Mouse (Mus musculus) heart, embryonic 11.5 days (tissue): ENCODE data around the gene Fam178b. TPM values are rescaled to one million over a fixed set of nuclear protein-coding genes. Genes with fewer than 3 reads are reported as not detected.

Experiments
- ATAC-seq: fragments of 200-750 bp; cut with Nextera tagmentation; replicated peaks from 2 replicates; pipeline ENCODE4 v1.8.0; 2017; ENCODE audit warnings: moderate library complexity; ENCODE audit not compliant: insufficient number of reproducible peaks, low FRiP score, low TSS enrichment
- H3K27ac ChIP-seq: fragments of 300-500 bp; sonication (generic); 2 replicates; pipeline ENCODE4 v1.5.1; 2014; ENCODE audit warnings: mild to moderate bottlenecking, low read depth, low read length
- H3K27me3 ChIP-seq: fragments of 300-500 bp; sonication (generic); 2 replicates; pipeline ENCODE4 v1.6.1; 2014; ENCODE audit warnings: mild to moderate bottlenecking, low read length, mixed read lengths; ENCODE audit not compliant: control insufficient read depth, insufficient read depth
- H3K36me3 ChIP-seq: fragments of 300-500 bp; sonication (generic); 2 replicates; pipeline ENCODE4 v1.6.1; 2014; ENCODE audit warnings: mild to moderate bottlenecking, low read length, moderate library complexity, mixed read lengths; ENCODE audit not compliant: control insufficient read depth, insufficient read depth
- H3K4me1 ChIP-seq: fragments of 300-500 bp; sonication (generic); 2 replicates; pipeline ENCODE4 v1.6.1; 2014; ENCODE audit warnings: low read length; ENCODE audit not compliant: control insufficient read depth, insufficient read depth
- H3K4me2 ChIP-seq: fragments of 300-500 bp; sonication (generic); 2 replicates; pipeline ENCODE4 v1.6.1; 2014; ENCODE audit warnings: mild to moderate bottlenecking, moderate library complexity
- H3K4me3 ChIP-seq: fragments of 300-500 bp; sonication (generic); 2 replicates; pipeline ENCODE4 v1.5.1; 2014; ENCODE audit warnings: low read depth, low read length
- H3K9ac ChIP-seq: fragments of 300-500 bp; sonication (generic); 2 replicates; pipeline ENCODE4 v1.6.1; 2014; ENCODE audit warnings: mild to moderate bottlenecking, low read depth, low read length, moderate library complexity
- H3K9me3 ChIP-seq: fragments of 300-500 bp; sonication (generic); replicated peaks from 2 replicates; pipeline ENCODE4 v1.6.1; 2016; ENCODE audit warnings: low read length; ENCODE audit not compliant: control insufficient read depth
- WGBS: fragments of 180-500 bp; shearing (Covaris S2); extraction: QIAGEN DNeasy Blood & Tissue Kit; methylation state at CpG from one replicate; pipeline ENCODE4 v1.1.7; 2014; ENCODE audit not compliant: insufficient replicate concordance; 5-methylcytosine and 5-hydroxymethylcytosine counted together
- polyA plus RNA-seq: library from polyadenylated mRNA; unstranded; fragments of >200 nt; fragmentation: Nextera tagmentation; extraction: Ambion mirVana; gene quantifications from 2 replicates; pipeline ENCODE4 v1.2.1, GENCODE M21; 2014

Fam178b gene
- polyA plus RNA-seq, 1 experiment from 2014 or later = 3.5 TPM

GRCm38 (mm10) chr1:36583408-36584116 is 99.4 kb downstream of the Fam178b start:
- H3K36me3 ChIP-seq = no peaks in the 10 kb centered on the region
- H3K27me3 ChIP-seq = no peaks in the 10 kb centered on the region
- ATAC-seq = no peak
- no peak overlapping the region for H3K9ac ChIP-seq
- peaks cover 59% of the 10 kb centered on the region for H3K4me1 ChIP-seq
- no peak overlapping the region for H3K4me2 ChIP-seq
- H3K27ac ChIP-seq = peak overlapping the region; percentile 79
- no peak overlapping the region for H3K4me3 ChIP-seq
- 75% methylated on average over 8 of the region's 8 CpGs for WGBS
- no peaks in the 10 kb centered on the region for H3K9me3 ChIP-seq

- 72% methylated on average over 8 of the region's 8 CpGs for WGBS
- no peak for ATAC-seq
- H3K4me2 ChIP-seq = no peak overlapping the region
- H3K36me3 ChIP-seq = no peaks in the 10 kb centered on the region
- no peak overlapping the region for H3K9ac ChIP-seq
- H3K4me1 ChIP-seq = peaks cover 55% of the 10 kb centered on the region
- no peaks in the 10 kb centered on the region for H3K9me3 ChIP-seq
- H3K27me3 ChIP-seq = no peaks in the 10 kb centered on the region
- no peak overlapping the region for H3K4me3 ChIP-seq
- H3K27ac ChIP-seq = no peak overlapping the region
These were observed 100.8 kb downstream of the Fam178b start for GRCm38 (mm10) chr1:36582211-36582610.

GRCm38 (mm10) chr1:36581260-36581659 is 101.7 kb downstream of the Fam178b start:
- no peak for ATAC-seq
- no peaks in the 10 kb centered on the region for H3K36me3 ChIP-seq
- H3K27ac ChIP-seq = peak overlapping the region; percentile 84
- 65% methylated on average over 5 of the region's 5 CpGs for WGBS
- H3K9ac ChIP-seq = peak overlapping the region; percentile 10; the same call in 1 of the 2 replicates
- H3K27me3 ChIP-seq = no peaks in the 10 kb centered on the region
- H3K9me3 ChIP-seq = no peaks in the 10 kb centered on the region
- H3K4me3 ChIP-seq = no peak overlapping the region
- peak overlapping the region; percentile 55 for H3K4me2 ChIP-seq
- peaks cover 62% of the 10 kb centered on the region for H3K4me1 ChIP-seq

- Histone ChIP-seq H3K4me3 (peak overlapping the region; percentile 17), H3K4me2 (peak overlapping the region; percentile 55), H3K36me3 (no peaks in the 10 kb centered on the region), H3K9me3 (no peaks in the 10 kb centered on the region), H3K27ac (peak overlapping the region; percentile 84), H3K9ac (peak overlapping the region; percentile 10), H3K4me1 (peaks cover 57% of the 10 kb centered on the region), H3K27me3 (no peaks in the 10 kb centered on the region)
- ATAC-seq = peak; percentile 88
- WGBS = under 1% methylated on average over 17 of the region's 17 CpGs
These were observed 102.4 kb downstream of the Fam178b start for GRCm38 (mm10) chr1:36580384-36581207.

GRCm38 (mm10) chr1:36579974-36580383 is 103.0 kb downstream of the Fam178b start:
- ATAC-seq = no peak; the same call in 1 of the 2 replicates
- Histone ChIP-seq H3K36me3 (no peaks in the 10 kb centered on the region), H3K27ac (peak overlapping the region; percentile 84), H3K9ac (peak overlapping the region; percentile 10; the same call in 1 of the 2 replicates), H3K4me3 (peak overlapping the region; percentile 17), H3K4me1 (peaks cover 56% of the 10 kb centered on the region), H3K4me2 (peak overlapping the region; percentile 55), H3K27me3 (no peaks in the 10 kb centered on the region), H3K9me3 (no peaks in the 10 kb centered on the region)
- 31% methylated on average over 6 of the region's 6 CpGs for WGBS

- H3K4me1 ChIP-seq = peaks cover 42% of the 10 kb centered on the region
- 64% methylated on average over 6 of the region's 6 CpGs for WGBS
- H3K27me3 ChIP-seq = no peaks in the 10 kb centered on the region
- H3K36me3 ChIP-seq = no peaks in the 10 kb centered on the region
- ATAC-seq = no peak
- no peak overlapping the region for H3K9ac ChIP-seq
- H3K4me3 ChIP-seq = no peak overlapping the region
- H3K4me2 ChIP-seq = no peak overlapping the region
- no peak overlapping the region for H3K27ac ChIP-seq
- no peaks in the 10 kb centered on the region for H3K9me3 ChIP-seq
These were observed 105.8 kb downstream of the Fam178b start for GRCm38 (mm10) chr1:36576991-36577675.

GRCm38 (mm10) chr1:36575347-36575746 is 107.6 kb downstream of the Fam178b start:
- 67% methylated on average over 6 of the region's 6 CpGs for WGBS
- Histone ChIP-seq H3K4me2 (no peak overlapping the region), H3K9me3 (no peaks in the 10 kb centered on the region), H3K36me3 (no peaks in the 10 kb centered on the region), H3K9ac (no peak overlapping the region), H3K27ac (no peak overlapping the region), H3K27me3 (no peaks in the 10 kb centered on the region), H3K4me1 (peaks cover 33% of the 10 kb centered on the region), H3K4me3 (no peak overlapping the region)
- ATAC-seq = no peak

- H3K36me3 ChIP-seq = no peaks in the 10 kb centered on the region
- no peak overlapping the region for H3K9ac ChIP-seq
- no peaks in the 10 kb centered on the region for H3K27me3 ChIP-seq
- 81% methylated on average over 5 of the region's 5 CpGs for WGBS
- no peak overlapping the region for H3K4me2 ChIP-seq
- H3K4me1 ChIP-seq = peaks cover 29% of the 10 kb centered on the region
- H3K9me3 ChIP-seq = no peaks in the 10 kb centered on the region
- H3K27ac ChIP-seq = no peak overlapping the region
- ATAC-seq = no peak
- H3K4me3 ChIP-seq = no peak overlapping the region
These were observed 108.6 kb downstream of the Fam178b start for GRCm38 (mm10) chr1:36574196-36574955.
